Mouse (Mus musculus) cerebellum, adult 2 months (tissue): ENCODE measurements around the gene Polr3a.

Experiments
- CTCF ChIP-seq: fragments of 200-500 bp; IDR thresholded peaks from 2 replicates; pipeline ENCODE4 v1.5.1; 2011; ENCODE audit warnings: low read depth, mild to moderate bottlenecking, control low read depth, low read length, moderate library complexity, borderline replicate concordance; ENCODE audit not compliant: insufficient read depth
- POLR2A ChIP-seq: fragments of 200-500 bp; IDR thresholded peaks from 2 replicates; pipeline ENCODE4 v1.6.1; 2011; ENCODE audit warnings: low read length, control low read depth, borderline replicate concordance; ENCODE audit not compliant: insufficient read depth

DNA sequence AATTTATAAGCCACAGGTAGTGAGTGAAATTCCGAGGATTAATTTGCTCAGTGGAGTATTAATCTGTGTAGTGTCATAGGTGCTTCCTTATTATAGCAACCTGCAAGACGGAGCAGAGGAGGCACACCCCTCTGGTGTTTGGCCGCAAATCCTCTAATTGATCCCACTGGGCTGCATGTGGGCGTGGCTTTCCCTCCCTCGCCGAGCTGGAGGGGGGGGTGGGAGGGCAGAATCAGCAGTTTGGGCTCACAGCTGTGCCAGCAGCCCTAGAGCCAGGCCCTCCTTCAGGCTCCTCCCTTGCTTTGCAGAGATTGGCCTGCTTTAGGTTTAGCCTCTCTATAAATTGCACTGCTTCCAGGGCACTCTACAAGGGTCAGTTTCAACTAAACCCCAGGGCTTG lies 43.4 kb upstream of the Polr3a start:
- TF ChIP-seq POLR2A (no peak), CTCF (no peak)
